Mouse (Mus musculus) CH12F3 (cell line): ENCODE results near the gene Fam110a.
"Not testable (repeated sequence)": the region's sequence is repeated elsewhere in the genome, so short reads cannot be mapped to it uniquely, and the experiment has no call there.

Source experiments
- in situ Hi-C: fragments of 300-500 bp; cut with MboI; formaldehyde crosslinking; loops from 2 replicates; pipeline ENCODE4 v1.14.3; 2020; ENCODE audit warnings: low sequenced_read_pairs

Gene Fam110a

DNA sequence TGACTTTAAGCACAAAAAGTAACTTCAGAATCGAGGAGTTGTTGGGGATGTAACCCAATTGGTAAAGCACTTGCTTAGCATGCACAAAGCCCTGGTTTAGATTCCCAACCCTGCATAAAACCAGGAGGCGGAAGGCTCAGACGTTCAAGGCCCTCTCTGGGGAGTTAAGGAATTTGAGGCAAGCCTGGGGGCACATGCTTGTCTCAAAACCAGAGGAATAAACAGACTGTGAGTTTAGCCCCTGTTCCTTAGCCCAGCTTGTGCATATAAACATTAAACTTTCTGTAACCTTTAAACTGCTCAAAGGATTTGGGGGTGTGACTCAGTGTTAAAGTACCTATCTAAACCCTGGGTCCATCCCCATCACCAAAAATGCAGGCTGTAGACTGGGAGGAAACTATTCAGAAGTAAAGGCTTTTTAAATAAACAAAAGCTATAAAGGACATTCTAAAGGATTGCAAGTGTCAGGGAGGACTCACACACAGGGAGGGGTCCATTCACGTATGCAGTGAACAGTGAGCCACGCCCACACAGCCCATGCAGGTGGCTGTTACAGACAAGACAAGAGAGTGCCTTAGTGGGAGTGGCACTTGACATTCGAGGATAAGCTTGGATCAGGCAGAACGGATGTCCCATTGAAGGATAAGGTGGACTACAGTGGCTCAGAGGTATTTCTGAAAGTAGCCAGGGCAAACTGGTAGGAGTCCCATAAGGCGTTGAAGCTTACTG, 17.9 kb upstream of the Fam110a start:
- in situ Hi-C loops: no loop called here

DNA sequence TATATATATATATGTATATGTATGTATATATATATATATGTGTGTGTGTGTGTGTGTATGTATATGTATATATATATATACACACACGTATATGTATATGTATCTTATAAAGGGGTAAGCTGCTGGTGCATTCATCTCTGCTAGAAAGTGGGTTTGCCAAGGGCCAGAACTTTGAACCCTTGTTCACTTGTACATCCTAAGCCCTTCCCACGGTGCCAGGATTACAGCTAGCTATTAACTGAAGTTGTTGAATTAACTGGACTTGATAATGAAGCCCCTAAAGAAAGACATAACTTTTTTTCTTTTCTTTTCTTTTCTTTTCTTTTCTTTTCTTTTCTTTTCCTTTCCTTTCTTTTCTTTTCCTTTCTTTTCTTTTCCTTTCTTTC, 17.2 kb upstream of the Fam110a start:
- in situ Hi-C loops: not testable (repeated sequence)

DNA sequence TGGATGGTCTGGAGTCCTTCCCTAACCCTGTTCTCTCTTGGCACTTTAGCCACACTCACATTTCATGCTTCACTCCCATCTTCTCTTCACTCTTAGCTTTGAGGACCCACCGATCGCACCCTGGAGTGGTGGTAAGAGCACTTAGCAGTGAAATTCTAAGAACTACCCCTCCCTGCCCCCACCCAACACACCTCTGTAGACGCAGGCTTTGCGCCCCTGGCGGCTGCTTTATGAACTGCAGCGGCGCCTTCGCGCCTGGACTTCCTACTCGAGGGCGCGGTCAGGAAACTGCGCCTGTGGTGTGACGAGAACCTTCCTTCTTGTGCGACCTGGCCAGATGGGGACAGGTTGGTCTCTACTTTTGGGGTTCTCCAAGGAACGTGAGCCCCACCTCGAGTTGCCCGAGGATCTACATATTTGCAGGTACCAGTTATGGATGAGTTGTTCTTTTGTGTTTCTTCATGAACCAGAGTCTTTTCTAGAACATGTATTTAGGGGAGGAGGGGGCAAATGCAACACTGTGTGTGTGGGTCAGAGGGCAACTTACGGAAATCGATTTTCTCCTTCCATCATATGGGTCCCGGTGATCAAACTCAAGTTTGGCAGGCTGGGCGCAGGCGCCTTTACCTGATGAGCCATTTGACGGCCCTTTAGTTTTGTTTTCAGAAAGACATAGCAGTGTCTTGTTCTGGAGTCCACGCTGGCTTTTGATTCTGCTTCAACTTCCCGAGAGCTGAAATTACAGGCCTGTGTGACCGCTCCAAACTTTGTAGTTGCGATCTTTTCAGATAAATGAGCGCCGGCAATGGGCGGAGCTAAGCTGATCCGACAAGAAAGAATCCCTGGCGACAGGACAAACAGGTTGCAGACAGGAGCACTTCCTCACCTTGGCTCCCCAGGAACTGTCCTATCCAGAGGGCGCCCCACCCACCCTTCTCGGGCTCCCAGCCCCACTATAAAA, 16.5 kb upstream of the Fam110a start, which contains the start of gene Slc52a3:
Gene Slc52a3, plus strand, starts transcription at position 283 of the 961 bp plus-strand sequence.
- in situ Hi-C loops: no loop called here

DNA sequence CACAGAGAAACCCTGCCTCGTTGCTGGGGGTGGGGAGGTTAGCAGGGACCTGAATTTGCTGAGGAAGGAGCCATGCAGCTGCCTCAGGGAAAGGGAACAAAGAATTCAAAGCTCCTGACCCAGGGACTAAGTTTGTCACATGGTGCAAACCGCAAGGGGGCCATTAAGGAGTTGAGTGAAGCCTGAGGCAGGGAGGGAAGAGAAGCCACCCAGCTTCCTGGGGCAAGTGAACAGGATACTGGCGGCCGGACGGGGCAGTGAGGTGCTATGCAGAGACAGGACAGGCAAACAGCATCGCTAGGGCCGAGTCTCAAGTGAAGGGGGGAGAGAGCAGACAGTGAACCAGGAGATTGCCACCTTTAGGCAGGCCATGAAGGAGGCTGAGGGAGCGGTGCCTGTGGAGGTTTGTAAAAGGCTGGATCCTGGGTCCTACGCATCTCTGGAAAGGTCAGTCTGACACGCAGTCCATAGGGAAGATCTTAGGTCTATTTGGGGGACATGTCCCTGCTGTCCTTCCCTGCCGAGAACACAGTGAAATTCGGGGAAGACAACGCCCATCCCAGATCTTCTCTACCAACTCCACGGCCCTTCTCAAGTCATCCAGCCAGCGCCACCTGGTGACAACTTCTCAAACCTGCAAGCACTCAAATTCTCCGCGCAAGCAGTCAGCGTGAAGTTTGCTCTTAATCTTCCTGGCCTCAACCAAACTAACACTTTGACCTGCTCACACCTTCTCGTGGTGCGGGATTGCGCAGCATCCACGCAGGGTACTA, 14.5 kb upstream of the Fam110a start:
- in situ Hi-C loops: no loop called here

DNA sequence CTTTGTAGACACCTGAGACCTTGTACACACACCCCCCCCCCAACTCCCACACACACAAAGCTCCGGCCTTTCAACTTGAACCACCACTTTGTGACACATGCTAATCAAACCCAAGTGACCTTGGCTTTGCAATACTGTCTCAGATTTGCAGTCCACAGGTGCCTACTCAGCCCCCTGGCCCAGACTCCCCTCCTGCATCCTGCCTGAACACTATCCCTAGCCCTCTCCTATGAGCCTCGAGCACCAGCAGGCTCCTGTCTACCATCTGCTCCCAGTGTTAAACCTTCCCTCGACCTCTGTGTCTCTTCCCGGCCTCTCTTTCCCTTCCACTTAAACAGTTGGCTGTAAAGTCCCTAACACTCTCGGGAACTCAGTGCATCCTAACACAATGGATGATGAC, 11.4 kb upstream of the Fam110a start:
- in situ Hi-C loops: no loop called here

DNA sequence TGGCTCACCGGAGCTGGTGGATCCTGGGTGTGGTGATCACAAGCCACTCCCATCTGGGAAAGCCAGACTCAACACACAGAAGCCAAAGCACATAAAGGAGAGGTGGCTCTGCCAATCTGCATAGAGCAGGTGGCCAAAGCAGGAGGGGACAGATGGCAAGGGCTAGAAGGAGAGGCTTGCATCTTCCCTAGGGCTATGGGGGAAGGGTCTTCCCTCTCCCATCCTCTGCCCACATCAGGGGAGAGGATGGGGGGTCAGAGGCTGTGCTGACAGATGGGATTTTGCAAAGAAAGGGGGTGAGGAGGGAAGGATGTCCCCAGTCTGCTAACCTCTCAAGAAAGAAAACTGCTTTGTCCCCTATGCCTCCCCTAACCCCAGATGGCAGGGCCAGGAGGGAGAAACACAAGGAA, 11.0 kb upstream of the Fam110a start:
- in situ Hi-C loops: no loop called here

DNA sequence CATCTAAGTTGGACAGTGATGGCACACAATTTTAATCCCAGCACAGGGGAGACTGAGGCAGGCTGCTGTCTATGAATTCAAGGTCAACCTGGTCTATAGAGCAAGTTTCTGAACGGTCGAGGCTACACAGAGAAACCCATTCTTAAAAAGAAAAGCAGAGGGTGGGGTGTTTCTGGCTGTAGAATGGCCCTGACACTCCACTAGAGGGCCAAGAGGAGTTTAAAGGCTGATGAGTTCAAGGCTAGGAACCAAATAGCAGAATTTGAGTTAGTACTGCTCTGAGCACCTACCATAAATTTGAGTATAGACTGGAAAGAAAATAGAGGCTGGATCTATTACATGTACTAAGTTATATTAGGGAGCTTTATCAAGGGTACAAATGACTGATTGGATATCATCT, 9.0 kb upstream of the Fam110a start:
- in situ Hi-C loops: no loop called here

DNA sequence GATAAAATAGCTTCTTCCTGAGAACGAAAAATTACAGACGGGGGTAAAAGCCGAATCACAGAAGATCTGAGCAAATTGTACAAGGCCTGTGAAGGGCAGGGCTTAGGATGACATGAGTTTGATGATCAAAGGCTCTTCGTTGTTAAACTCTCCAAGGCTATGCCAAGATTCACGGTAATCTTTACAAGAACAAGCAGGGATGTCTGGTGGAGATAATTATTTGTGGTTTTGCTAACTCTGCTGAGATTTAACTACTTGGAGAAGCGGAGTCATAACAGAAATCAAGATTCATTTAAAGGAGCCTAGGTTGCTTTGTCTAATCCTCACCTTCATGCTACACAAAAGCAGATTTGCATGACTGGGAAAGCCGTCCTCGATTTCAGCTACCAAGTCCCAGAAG, 6.9 kb upstream of the Fam110a start:
- in situ Hi-C loops: no loop called here

DNA sequence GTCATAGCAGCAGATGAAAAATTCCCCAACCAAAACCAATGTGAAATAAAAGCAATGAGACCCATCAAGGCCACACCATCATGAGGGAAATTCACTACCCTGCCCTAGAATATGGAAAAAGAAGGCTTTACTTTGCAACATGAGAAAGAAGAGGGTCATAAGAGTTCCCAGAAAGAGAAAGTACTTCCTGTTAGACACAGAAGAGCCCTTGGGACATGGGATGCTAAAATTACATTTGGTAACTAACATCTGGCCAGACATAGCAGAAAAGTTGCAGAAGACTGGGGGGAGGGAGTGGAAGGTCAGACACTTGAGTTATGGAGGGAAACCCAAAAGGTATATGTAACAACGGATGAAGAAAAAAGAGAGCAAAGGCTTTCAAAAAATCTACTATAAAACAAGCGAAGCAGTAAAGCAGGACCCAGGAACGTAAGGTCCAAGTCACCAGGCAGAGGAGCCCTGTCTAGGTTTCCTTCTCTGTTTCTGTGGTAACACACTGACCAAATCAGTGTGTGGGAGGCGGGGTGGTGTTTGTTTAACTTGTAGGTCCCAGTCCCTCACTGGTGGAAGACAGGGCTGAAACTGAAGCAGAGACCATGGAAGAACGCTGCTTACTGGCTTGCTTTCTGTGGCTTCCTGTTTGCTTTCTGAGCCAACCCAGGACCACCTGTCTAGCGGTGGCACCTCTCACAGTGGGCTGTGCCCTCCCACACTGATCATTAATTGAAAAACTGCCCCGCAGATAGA, 5.6 kb upstream of the Fam110a start:
- in situ Hi-C loops: no loop called here

DNA sequence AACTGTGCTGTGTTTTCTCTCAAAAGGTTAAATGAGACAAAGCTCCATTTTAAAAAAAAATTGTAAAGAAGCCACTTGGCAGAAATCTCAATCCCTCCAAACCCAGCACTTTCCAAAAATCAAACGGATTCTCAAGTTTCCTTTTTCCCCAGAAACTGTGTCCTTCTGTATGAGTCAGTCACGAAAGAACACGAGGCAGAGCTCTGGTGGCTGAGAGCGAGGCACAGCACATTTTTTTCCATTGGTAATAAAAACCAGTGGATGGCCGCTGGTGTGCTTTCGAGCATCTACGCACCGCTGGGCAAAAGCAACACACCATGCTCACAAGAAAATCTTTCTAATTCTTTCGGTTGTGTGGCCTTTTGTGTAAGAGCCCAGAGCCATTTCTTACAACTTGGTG, 4.0 kb upstream of the Fam110a start:
- in situ Hi-C loops: no loop called here

DNA sequence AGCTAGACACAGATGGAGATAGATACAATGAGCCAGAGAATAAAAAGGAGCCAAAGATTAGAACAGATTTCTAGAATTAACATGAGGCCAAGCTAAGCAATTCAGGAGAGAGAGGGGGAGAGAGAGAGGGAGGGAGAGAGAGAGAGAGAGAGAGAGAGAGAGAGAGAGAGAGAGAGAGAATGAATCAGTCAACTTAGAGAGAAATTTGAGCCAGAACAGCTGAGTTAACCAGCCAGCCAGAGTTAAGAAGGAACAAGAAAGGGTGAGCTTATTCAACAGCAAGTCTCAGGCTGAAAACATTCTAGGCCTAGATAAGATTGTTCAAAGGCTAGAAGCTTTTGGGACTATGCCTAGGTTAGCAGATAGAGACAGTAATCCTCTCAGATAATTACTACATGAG, 2.5 kb upstream of the Fam110a start:
- in situ Hi-C loops: no loop called here

DNA sequence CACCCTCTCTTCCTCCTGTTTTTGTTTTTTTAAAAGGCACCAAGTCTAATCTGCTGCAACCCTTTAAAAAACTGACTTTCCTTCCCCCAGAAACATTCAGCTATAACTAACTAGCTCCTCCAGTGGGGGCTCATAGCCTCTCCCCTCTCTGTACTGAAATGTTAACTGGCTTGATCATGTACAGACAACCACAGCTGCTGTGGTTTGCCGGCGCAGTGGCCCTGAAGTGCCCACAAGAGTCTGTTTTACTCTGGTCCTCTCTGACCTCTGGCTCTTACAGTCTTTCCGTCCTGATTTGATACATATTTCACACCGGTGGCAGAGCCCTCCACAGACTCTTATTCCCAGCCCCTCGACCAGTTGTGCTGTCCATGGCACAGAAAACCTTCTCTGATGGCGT, 1.2 kb upstream of the Fam110a start:
- in situ Hi-C loops: no loop called here

DNA sequence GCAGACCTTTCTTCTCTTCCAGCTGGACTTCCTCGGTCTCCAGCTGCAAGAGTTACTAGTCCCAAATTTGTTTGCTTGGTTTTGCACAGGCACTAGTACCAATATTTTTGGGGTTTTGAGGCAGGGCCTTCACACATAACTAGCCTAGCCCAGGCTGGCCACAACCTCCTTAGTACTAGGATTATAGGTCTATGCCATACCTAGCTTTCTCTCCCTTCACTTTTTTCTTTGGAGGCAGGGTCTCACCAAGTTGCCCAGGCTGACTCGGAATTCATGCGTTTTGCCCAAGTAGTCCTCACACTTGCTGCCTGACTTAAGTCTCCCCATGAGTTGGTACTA, 305 bp upstream of the Fam110a start:
- in situ Hi-C loops: no loop called here

DNA sequence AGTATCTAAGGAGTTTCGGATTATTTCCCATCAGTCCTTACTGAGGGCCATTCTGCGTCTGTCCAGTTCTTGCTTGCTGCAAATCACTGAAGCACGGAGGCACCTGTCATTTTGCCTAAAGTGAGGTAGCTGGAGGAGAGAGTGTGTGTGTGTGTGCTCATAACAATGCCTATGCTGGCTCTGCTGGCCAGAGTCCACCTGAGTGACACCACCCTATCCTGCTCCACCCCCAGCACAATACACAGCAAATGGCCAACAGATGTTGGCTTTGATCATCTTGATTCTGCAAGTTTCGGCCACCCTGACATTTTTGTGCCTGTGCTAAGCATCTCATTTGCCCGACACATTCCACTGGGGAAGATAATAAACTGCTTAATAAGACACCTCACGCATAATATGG, 1.5 kb downstream of the Fam110a start:
- in situ Hi-C loops: no loop called here

DNA sequence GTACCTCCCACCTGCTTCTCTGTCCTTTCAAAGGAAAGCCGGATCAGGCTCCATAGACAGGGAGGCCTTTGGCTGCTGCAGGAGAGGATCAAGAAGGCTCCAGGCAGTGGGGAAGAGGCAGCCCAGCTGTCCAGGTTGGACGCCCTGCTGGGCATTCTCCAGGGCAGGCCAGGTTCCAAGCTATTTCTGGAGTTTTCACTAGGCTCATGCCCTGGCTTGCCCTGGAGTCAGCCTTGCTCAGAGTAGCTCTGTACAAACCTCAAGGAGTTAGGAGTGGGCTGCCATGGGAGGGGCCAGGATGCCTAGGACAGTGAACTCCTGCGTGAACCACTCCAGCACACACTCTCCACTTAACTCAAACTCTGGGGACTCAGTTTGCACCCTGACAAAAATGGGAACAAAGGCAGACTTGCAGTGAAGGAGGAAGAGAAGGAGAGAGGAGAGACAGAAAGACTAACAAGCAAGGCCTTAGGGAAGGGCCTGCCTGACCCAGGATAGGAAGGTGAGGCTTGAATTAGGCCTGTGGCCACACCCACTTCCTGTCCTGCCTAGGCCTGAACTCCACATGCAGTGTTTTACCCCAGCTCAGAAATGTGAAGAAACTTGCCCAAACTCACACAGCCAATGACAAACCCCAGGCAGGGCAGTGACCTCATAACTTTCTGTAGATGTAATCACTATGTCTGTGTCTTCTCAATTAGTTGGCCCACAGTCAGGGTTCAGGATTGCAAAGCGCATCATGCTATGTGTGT, 2.2 kb downstream of the Fam110a start:
- in situ Hi-C loops: no loop called here

DNA sequence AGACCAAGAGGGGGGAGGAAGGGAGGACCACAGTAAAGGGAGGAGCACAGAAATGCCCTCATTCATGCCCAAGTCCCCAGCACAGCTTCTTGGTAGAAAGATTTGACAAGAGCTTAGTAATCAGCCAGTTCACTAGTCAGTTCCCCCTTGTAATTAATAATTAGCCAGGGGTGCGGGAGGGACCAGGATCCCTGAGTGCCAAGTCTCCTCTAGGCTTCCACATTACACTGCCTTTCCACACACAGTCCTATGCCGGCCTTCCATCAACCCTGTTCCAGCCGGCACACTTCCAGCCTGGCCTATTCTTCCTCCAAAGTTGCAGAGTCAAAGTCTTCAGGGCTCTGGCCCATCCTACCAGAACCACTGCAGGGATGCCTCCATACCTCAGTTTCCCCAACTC, 4.0 kb downstream of the Fam110a start:
- in situ Hi-C loops: no loop called here

DNA sequence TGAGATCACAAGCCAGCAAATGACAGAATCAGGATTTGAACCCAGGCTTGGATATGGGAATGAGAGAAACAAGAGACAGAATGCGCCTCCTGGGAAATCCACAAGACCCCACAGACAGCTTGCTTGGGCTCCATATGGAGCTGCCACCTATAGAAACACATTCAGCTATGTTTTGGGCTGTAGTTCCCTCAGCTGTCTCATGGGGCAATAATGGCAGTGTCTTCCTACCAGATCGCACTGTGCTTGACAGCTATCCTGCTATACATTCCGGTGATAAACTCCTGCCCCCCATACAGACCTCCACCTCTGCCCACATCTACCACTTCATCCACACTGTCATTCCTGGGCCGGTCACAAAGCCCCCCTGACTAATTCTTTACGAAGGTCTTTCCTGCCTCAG, 4.7 kb downstream of the Fam110a start:
- in situ Hi-C loops: no loop called here

DNA sequence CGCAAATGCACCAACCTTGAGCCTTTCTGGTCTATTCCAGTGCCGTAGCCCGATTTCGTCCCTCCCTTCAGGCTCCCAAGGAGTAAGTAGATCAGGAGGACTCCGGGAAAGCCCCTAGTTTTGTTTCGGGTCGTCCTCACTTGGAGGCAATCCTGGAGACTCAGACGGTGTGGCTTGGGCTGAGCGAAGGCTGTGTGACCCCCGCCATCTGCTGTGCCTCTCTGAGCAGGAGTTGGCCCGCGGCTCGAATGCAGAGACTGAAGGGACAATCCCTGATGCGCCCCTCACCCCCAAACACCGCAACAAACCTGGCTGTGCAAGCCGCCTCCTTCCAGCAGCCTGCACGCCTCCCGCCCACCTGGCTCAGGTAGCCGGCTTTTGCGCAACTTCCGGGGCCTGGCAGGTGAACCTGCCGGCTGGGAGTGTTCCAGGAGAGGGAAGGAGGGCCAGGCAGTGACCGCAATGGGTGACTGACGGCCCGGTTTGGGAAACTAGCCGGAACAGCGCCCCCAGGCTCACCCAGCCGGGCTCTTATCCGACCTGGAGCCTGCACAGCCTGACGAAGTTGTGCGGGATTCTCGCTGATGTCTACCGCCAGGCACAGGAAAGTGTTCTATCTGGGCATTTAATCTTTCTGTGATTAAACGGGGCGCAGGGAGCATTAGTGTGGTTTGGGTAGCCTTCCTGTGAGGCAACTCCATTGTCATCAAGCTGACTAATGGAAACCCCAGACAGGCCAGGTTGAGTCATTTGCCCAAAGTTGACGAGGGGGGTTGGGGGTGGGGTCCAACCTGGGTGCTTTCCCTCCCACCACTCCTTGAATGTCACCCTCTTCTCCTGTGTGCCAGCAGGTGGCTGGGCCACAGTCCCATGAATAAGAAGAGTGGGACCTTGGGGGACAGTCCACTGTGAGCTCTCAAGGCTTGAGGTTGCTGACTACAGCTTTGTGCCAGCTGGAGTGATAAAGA, 6.1 kb downstream of the Fam110a start:
- in situ Hi-C loops: no loop called here
